Mouse (Mus musculus): ENCODE measurements around the gene Ubr4. TPM values are rescaled to one million over a fixed set of nuclear protein-coding genes. Genes with fewer than 3 reads are reported as not detected.

Gene Ubr4
- polyA plus RNA-seq, 1 experiment = 130 TPM

GRCm38 (mm10) chr4:139470198-139470597, 117.8 kb downstream of the Ubr4 start:
- no peak for TF ChIP-seq SRF (IDR thresholded peaks at IDR 0.05; ENCODE audit: control insufficient read depth, insufficient read length, low read depth)
- TF ChIP-seq MYOG (IDR thresholded peaks at IDR 0.05; ENCODE audit: control insufficient read depth in 1 of 3, insufficient read depth in 1 of 3, insufficient read length in 2 of 3, low read depth in 2 of 3) = no peak
- TF ChIP-seq REST (IDR thresholded peaks at IDR 0.05; ENCODE audit: insufficient read depth, insufficient read length) = no peak
- TF ChIP-seq TCF12 (IDR thresholded peaks at IDR 0.05; ENCODE audit: insufficient read depth, poor library complexity, severe bottlenecking) = no peak
- TF ChIP-seq E2F4 (IDR thresholded peaks at IDR 0.05; ENCODE audit: insufficient read depth) = no peak
- no peak for TF ChIP-seq CEBPB (IDR thresholded peaks at IDR 0.05; ENCODE audit: insufficient read depth, poor library complexity, severe bottlenecking)
- no peak for TF ChIP-seq POLR2A (IDR thresholded peaks at IDR 0.05; ENCODE audit: insufficient read length, low read depth)
- no peak for TF ChIP-seq USF1 (IDR thresholded peaks at IDR 0.05; ENCODE audit: low read depth)
- TF ChIP-seq MAX (IDR thresholded peaks at IDR 0.05; ENCODE audit: low read depth) = no peak
- no peak for TF ChIP-seq POLR2AphosphoS2 (IDR thresholded peaks at IDR 0.05; ENCODE audit: insufficient read length, low read depth)
- TF ChIP-seq MYOD1 (IDR thresholded peaks at IDR 0.05; ENCODE audit: control insufficient read depth in 1 of 3, insufficient read length in 2 of 3, low read depth in 2 of 3) = no peak
- TF ChIP-seq TCF3 (IDR thresholded peaks at IDR 0.05; ENCODE audit: insufficient read length, low read depth) = no peak
- Histone ChIP-seq H3ac (ENCODE audit: control insufficient read depth, insufficient read length) (no peak overlapping the region), H3K79me2 (ENCODE audit: control insufficient read depth, insufficient read depth) (no peaks in the 10 kb centered on the region), H3K4me3 (no peak overlapping the region), H3K4me2 (ENCODE audit: low read depth) (no peak overlapping the region), H3K27me3 (ENCODE audit: control insufficient read depth, insufficient read depth, insufficient read length) (no peaks in the 10 kb centered on the region), H3K36me3 (ENCODE audit: control insufficient read depth, insufficient read depth) (peaks cover 58% of the 10 kb centered on the region)

GRCm38 (mm10) chr4:139476663-139477625, 124.5 kb downstream of the Ubr4 start:
- TF ChIP-seq POLR2AphosphoS2 (IDR thresholded peaks at IDR 0.05; ENCODE audit: insufficient read length, low read depth) (no peak), MYOG (IDR thresholded peaks at IDR 0.05; ENCODE audit: control insufficient read depth in 1 of 3, insufficient read depth in 1 of 3, insufficient read length in 2 of 3, low read depth in 2 of 3) (no peak), CEBPB (IDR thresholded peaks at IDR 0.05; ENCODE audit: insufficient read depth, poor library complexity, severe bottlenecking) (no peak), REST (IDR thresholded peaks at IDR 0.05; ENCODE audit: insufficient read depth, insufficient read length) (no peak), POLR2A (IDR thresholded peaks at IDR 0.05; ENCODE audit: insufficient read length, low read depth) (no peak), TCF3 (IDR thresholded peaks at IDR 0.05; ENCODE audit: insufficient read length, low read depth) (no peak), MYOD1 (IDR thresholded peaks at IDR 0.05; ENCODE audit: control insufficient read depth in 1 of 3, insufficient read length in 2 of 3, low read depth in 2 of 3) (no peak), MAX (IDR thresholded peaks at IDR 0.05; ENCODE audit: low read depth) (no peak), USF1 (IDR thresholded peaks at IDR 0.05; ENCODE audit: low read depth) (no peak), TCF12 (IDR thresholded peaks at IDR 0.05; ENCODE audit: insufficient read depth, poor library complexity, severe bottlenecking) (no peak), E2F4 (IDR thresholded peaks at IDR 0.05; ENCODE audit: insufficient read depth) (no peak), SRF (IDR thresholded peaks at IDR 0.05; ENCODE audit: control insufficient read depth, insufficient read length, low read depth) (no peak)
- Histone ChIP-seq H3K27me3 (ENCODE audit: control insufficient read depth, insufficient read depth, insufficient read length) (no peaks in the 10 kb centered on the region), H3K4me2 (ENCODE audit: low read depth) (no peak overlapping the region), H3K36me3 (ENCODE audit: control insufficient read depth, insufficient read depth) (peaks cover 53% of the 10 kb centered on the region), H3K4me3 (no peak overlapping the region), H3K79me2 (ENCODE audit: control insufficient read depth, insufficient read depth) (no peaks in the 10 kb centered on the region), H3ac (ENCODE audit: control insufficient read depth, insufficient read length) (no peak overlapping the region)

- Histone ChIP-seq H3K27me3 (ENCODE audit: control insufficient read depth, insufficient read depth, insufficient read length) (no peaks in the 10 kb centered on the region), H3K79me2 (ENCODE audit: control insufficient read depth, insufficient read depth) (no peaks in the 10 kb centered on the region), H3ac (ENCODE audit: control insufficient read depth, insufficient read length) (no peak overlapping the region), H3K4me2 (ENCODE audit: low read depth) (no peak overlapping the region), H3K4me3 (no peak overlapping the region), H3K36me3 (ENCODE audit: control insufficient read depth, insufficient read depth) (peaks cover 45% of the 10 kb centered on the region)
- TF ChIP-seq MYOD1 (IDR thresholded peaks at IDR 0.05; ENCODE audit: control insufficient read depth in 1 of 3, insufficient read length in 2 of 3, low read depth in 2 of 3) (no peak), POLR2AphosphoS2 (IDR thresholded peaks at IDR 0.05; ENCODE audit: insufficient read length, low read depth) (no peak), SRF (IDR thresholded peaks at IDR 0.05; ENCODE audit: control insufficient read depth, insufficient read length, low read depth) (no peak), MYOG (IDR thresholded peaks at IDR 0.05; ENCODE audit: control insufficient read depth in 1 of 3, insufficient read depth in 1 of 3, insufficient read length in 2 of 3, low read depth in 2 of 3) (no peak), TCF12 (IDR thresholded peaks at IDR 0.05; ENCODE audit: insufficient read depth, poor library complexity, severe bottlenecking) (no peak), CEBPB (IDR thresholded peaks at IDR 0.05; ENCODE audit: insufficient read depth, poor library complexity, severe bottlenecking) (no peak)
These were observed 125.6 kb downstream of the Ubr4 start for GRCm38 (mm10) chr4:139477983-139478382.

GRCm38 (mm10) chr4:139479176-139479575, 126.8 kb downstream of the Ubr4 start:
- H3ac ChIP-seq (ENCODE audit: control insufficient read depth, insufficient read length) = no peak overlapping the region
- peaks cover 42% of the 10 kb centered on the region for H3K36me3 ChIP-seq (ENCODE audit: control insufficient read depth, insufficient read depth)
- no peaks in the 10 kb centered on the region for H3K79me2 ChIP-seq (ENCODE audit: control insufficient read depth, insufficient read depth)
- TF ChIP-seq POLR2A (IDR thresholded peaks at IDR 0.05; ENCODE audit: insufficient read length, low read depth) (no peak), SRF (IDR thresholded peaks at IDR 0.05; ENCODE audit: control insufficient read depth, insufficient read length, low read depth) (no peak), CEBPB (IDR thresholded peaks at IDR 0.05; ENCODE audit: insufficient read depth, poor library complexity, severe bottlenecking) (no peak), POLR2AphosphoS2 (IDR thresholded peaks at IDR 0.05; ENCODE audit: insufficient read length, low read depth) (no peak), MAX (IDR thresholded peaks at IDR 0.05; ENCODE audit: low read depth) (no peak), E2F4 (IDR thresholded peaks at IDR 0.05; ENCODE audit: insufficient read depth) (no peak), MYOG (IDR thresholded peaks at IDR 0.05; ENCODE audit: control insufficient read depth in 1 of 3, insufficient read depth in 1 of 3, insufficient read length in 2 of 3, low read depth in 2 of 3) (no peak), TCF12 (IDR thresholded peaks at IDR 0.05; ENCODE audit: insufficient read depth, poor library complexity, severe bottlenecking) (no peak), MYOD1 (IDR thresholded peaks at IDR 0.05; ENCODE audit: control insufficient read depth in 1 of 3, insufficient read length in 2 of 3, low read depth in 2 of 3) (no peak)
- H3K4me2 ChIP-seq (ENCODE audit: low read depth) = no peak overlapping the region
- no peaks in the 10 kb centered on the region for H3K27me3 ChIP-seq (ENCODE audit: control insufficient read depth, insufficient read depth, insufficient read length)
- no peak overlapping the region for H3K4me3 ChIP-seq
